Mouse (Mus musculus): ENCODE measurements around the gene Acss1. TPM values are rescaled to one million over a fixed set of nuclear protein-coding genes. Genes with fewer than 3 reads are reported as not detected.

The Acss1 gene
- polyA plus RNA-seq, 1 experiment from 2014 or later = 26.8 TPM

- Histone ChIP-seq H3K4me1 (no peaks in the 10 kb centered on the region), H3K27me3 (no peaks in the 10 kb centered on the region), H3K4me2 (replicated peaks) (no peak overlapping the region), H3K27ac (replicated peaks) (no peak overlapping the region), H3K9me3 (no peaks in the 10 kb centered on the region), H3K36me3 (peaks cover 41% of the 10 kb centered on the region), H3K9ac (replicated peaks) (no peak overlapping the region), H3K4me3 (no peak overlapping the region)
- no peak for ATAC-seq (ENCODE audit: low FRiP score, low read depth)
- 95% methylated on average over 8 of the region's 8 CpGs for WGBS
Observed at GRCm38 (mm10) chr2:150624926-150625325, 43.4 kb downstream of the Acss1 start.

DNA sequence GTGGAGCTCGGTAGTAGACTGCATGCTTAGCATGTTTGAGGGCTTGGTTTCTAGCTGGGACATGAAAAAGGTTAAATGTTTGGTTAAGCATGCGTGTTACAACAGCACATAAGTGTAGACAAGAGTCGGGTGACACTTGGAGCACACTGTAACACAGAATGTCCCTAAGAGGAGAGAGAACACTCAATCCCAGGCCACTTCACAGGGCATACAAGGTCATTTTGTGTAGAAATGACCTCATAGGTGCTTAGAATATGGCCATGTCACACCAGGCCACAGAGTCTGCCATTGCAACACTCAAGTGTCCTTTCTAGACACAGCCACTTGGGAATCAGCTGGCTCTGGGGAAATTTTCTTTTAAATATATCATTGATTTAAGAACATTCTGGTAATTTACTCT is 44.3 kb downstream of the Acss1 start:
- Histone ChIP-seq H3K9me3 (no peaks in the 10 kb centered on the region), H3K4me1 (no peaks in the 10 kb centered on the region), H3K36me3 (peaks cover 44% of the 10 kb centered on the region), H3K4me2 (replicated peaks) (no peak overlapping the region), H3K9ac (replicated peaks) (no peak overlapping the region), H3K27me3 (no peaks in the 10 kb centered on the region), H3K27ac (replicated peaks) (no peak overlapping the region), H3K4me3 (no peak overlapping the region)
- no peak for ATAC-seq (ENCODE audit: low FRiP score, low read depth)
- WGBS = 88% methylated on average over 3 of the region's 3 CpGs

GRCm38 (mm10) chr2:150621698-150622097 is 46.6 kb downstream of the Acss1 start:
- Histone ChIP-seq H3K4me3 (no peak overlapping the region), H3K36me3 (peaks cover 46% of the 10 kb centered on the region), H3K9me3 (no peaks in the 10 kb centered on the region), H3K27ac (replicated peaks) (no peak overlapping the region), H3K9ac (replicated peaks) (no peak overlapping the region), H3K4me1 (no peaks in the 10 kb centered on the region), H3K27me3 (no peaks in the 10 kb centered on the region), H3K4me2 (replicated peaks) (no peak overlapping the region)
- no peak for ATAC-seq (ENCODE audit: low FRiP score, low read depth)
- WGBS = 73% methylated on average over 3 of the region's 3 CpGs

GRCm38 (mm10) chr2:150610097-150610496 is 58.2 kb downstream of the Acss1 start:
- no peak overlapping the region for H3K4me2 ChIP-seq (replicated peaks)
- peaks cover 9% of the 10 kb centered on the region for H3K4me1 ChIP-seq
- H3K4me3 ChIP-seq = no peak overlapping the region
- H3K27ac ChIP-seq (replicated peaks) = no peak overlapping the region
- ATAC-seq (ENCODE audit: low FRiP score, low read depth) = no peak
- H3K9me3 ChIP-seq = no peaks in the 10 kb centered on the region
- no peaks in the 10 kb centered on the region for H3K27me3 ChIP-seq
- H3K9ac ChIP-seq (replicated peaks) = no peak overlapping the region
- H3K36me3 ChIP-seq = no peaks in the 10 kb centered on the region
- 82% methylated on average over 3 of the region's 3 CpGs for WGBS

GRCm38 (mm10) chr2:150608872-150609560 is 59.3 kb downstream of the Acss1 start:
- peaks cover 9% of the 10 kb centered on the region for H3K4me1 ChIP-seq
- peak overlapping the region; percentile 80 for H3K4me2 ChIP-seq (replicated peaks)
- H3K4me3 ChIP-seq = peak overlapping the region; percentile 88
- peak; percentile 69 for ATAC-seq (ENCODE audit: low FRiP score, low read depth)
- no peaks in the 10 kb centered on the region for H3K36me3 ChIP-seq
- no peaks in the 10 kb centered on the region for H3K27me3 ChIP-seq
- WGBS = under 1% methylated on average over 10 of the region's 10 CpGs
- peak overlapping the region; percentile 20; the same call in 1 of the 2 replicates for H3K27ac ChIP-seq (replicated peaks)
- H3K9ac ChIP-seq (replicated peaks) = peak overlapping the region; percentile 35; the same call in 1 of the 2 replicates
- no peaks in the 10 kb centered on the region for H3K9me3 ChIP-seq

- no peaks in the 10 kb centered on the region for H3K9me3 ChIP-seq
- H3K27me3 ChIP-seq = no peaks in the 10 kb centered on the region
- H3K4me1 ChIP-seq = peaks cover 9% of the 10 kb centered on the region
- peak; percentile 99 for ATAC-seq (ENCODE audit: low FRiP score, low read depth)
- H3K36me3 ChIP-seq = no peaks in the 10 kb centered on the region
- H3K27ac ChIP-seq (replicated peaks) = peak within 1 kb of the TSS; percentile 20; the same call in 1 of the 2 replicates
- under 1% methylated on average over 42 of the region's 42 CpGs for WGBS
- H3K9ac ChIP-seq (replicated peaks) = peak within 1 kb of the TSS; percentile 77
- H3K4me2 ChIP-seq (replicated peaks) = peak within 1 kb of the TSS; percentile 80
- H3K4me3 ChIP-seq = peak within 1 kb of the TSS; percentile 88
Observed at GRCm38 (mm10) chr2:150608087-150608799, 60.1 kb downstream of the Acss1 start, which contains the start of gene Apmap. Gene Apmap (minus strand): TSS chr2:150608567.

- 74% methylated on average over 1 of the region's 1 CpGs for WGBS
- Histone ChIP-seq H3K4me2 (replicated peaks) (peak overlapping the region; percentile 80), H3K36me3 (no peaks in the 10 kb centered on the region), H3K4me1 (peaks cover 9% of the 10 kb centered on the region), H3K9ac (replicated peaks) (no peak overlapping the region), H3K27ac (replicated peaks) (no peak overlapping the region), H3K27me3 (no peaks in the 10 kb centered on the region), H3K9me3 (no peaks in the 10 kb centered on the region), H3K4me3 (peak overlapping the region; percentile 88; the same call in 1 of the 2 replicates)
- ATAC-seq (ENCODE audit: low FRiP score, low read depth) = no peak
Observed at GRCm38 (mm10) chr2:150607086-150607485, 61.2 kb downstream of the Acss1 start.

GRCm38 (mm10) chr2:150604802-150605201 is 63.5 kb downstream of the Acss1 start:
- no peaks in the 10 kb centered on the region for H3K9me3 ChIP-seq
- no peak overlapping the region for H3K4me2 ChIP-seq (replicated peaks)
- no peaks in the 10 kb centered on the region for H3K36me3 ChIP-seq
- H3K27me3 ChIP-seq = no peaks in the 10 kb centered on the region
- peaks cover 9% of the 10 kb centered on the region for H3K4me1 ChIP-seq
- 89% methylated on average over 2 of the region's 2 CpGs for WGBS
- no peak overlapping the region for H3K4me3 ChIP-seq
- no peak overlapping the region for H3K9ac ChIP-seq (replicated peaks)
- H3K27ac ChIP-seq (replicated peaks) = no peak overlapping the region
- ATAC-seq (ENCODE audit: low FRiP score, low read depth) = no peak

DNA sequence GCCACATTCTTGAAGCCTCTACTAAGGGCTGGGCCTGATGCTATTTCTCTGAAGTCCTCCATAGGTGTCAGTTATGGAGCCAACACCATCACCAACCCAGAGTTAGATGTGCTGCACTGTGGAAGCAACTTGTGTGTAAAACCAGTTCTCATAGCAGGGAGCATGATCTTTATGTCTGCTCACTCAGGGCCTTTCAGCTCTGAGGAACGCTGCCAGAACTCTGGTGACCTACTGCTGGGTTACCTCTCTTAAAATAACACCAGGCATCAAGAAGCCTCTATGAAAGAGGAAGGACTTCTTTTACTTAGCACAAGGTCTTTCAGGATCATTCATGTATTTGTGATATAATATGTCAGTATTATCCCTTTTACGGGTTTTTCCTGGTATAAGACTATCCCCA is 66.1 kb downstream of the Acss1 start:
- ATAC-seq (ENCODE audit: low FRiP score, low read depth) = no peak
- Histone ChIP-seq H3K4me3 (no peak overlapping the region), H3K4me2 (replicated peaks) (no peak overlapping the region), H3K27ac (replicated peaks) (no peak overlapping the region), H3K9ac (replicated peaks) (no peak overlapping the region), H3K27me3 (no peaks in the 10 kb centered on the region), H3K9me3 (no peaks in the 10 kb centered on the region), H3K36me3 (no peaks in the 10 kb centered on the region), H3K4me1 (peaks cover 3% of the 10 kb centered on the region)
- WGBS = 95% methylated on average over 2 of the region's 2 CpGs

DNA sequence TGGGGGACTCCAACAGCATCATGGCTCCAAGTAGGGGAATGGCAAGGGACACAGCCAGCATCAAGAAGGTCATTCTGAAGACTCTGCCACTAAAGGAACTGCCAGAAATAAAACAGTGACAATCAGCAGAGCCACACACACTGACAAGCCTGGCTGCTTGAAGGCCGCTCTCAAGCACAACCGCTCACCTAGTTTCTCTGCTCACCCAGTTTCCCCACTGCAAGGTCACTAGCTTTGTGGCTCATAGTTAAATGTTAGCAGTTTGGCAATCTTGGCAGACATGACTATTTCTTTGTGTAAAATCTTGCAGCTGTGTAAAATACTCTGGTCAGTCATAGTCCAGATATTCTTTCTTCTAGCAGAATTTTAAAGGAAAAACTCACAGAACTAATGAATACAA is 68.0 kb downstream of the Acss1 start:
- ATAC-seq (ENCODE audit: low FRiP score, low read depth) = no peak
- Histone ChIP-seq H3K4me1 (no peaks in the 10 kb centered on the region), H3K4me3 (no peak overlapping the region), H3K9me3 (no peaks in the 10 kb centered on the region), H3K9ac (replicated peaks) (no peak overlapping the region), H3K27me3 (no peaks in the 10 kb centered on the region), H3K36me3 (no peaks in the 10 kb centered on the region), H3K4me2 (replicated peaks) (no peak overlapping the region), H3K27ac (replicated peaks) (no peak overlapping the region)
- 98% methylated on average over 2 of the region's 2 CpGs for WGBS

DNA sequence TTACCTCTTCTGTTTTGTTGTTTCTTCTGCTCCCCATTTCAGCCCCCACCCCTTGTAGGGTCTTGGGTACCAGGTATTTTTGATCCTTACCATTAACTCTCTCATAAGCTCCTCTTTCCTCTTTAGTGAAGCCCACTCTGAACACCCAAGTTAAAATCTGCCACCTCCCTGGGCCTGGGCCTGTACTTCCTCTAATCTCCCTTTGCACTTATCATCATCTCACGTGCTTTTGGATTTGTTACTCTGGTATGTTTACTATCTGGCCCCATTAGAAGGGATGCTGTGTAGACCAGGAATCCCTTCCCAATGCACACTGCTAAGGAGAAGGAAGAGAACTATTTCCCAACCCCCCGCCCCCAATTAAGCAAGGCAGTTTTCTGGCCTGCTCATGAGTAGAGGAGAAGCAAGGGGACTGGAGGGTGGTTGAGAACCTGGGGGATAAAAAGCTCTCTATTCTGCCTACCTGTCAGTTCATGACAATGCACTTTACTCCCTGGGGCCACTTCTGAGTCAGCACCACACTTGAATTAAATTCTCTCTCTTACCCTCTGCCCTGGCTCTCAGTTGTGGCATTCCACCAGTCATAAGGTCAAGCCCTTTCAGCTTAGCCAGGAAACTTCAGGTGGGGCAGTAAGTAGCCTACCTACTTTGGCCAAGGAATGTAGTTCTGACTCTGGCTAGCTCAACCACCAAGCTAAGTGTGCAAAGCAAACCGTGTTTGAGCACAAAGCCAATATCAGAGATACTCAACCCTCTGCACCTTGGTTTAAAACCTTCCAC is 72.7 kb downstream of the Acss1 start:
- no peaks in the 10 kb centered on the region for H3K9me3 ChIP-seq
- H3K27me3 ChIP-seq = no peaks in the 10 kb centered on the region
- H3K4me3 ChIP-seq = no peak overlapping the region
- H3K9ac ChIP-seq (replicated peaks) = no peak overlapping the region
- no peak overlapping the region for H3K4me2 ChIP-seq (replicated peaks)
- H3K27ac ChIP-seq (replicated peaks) = no peak overlapping the region
- 89% methylated on average over 3 of the region's 3 CpGs for WGBS
- no peak for ATAC-seq (ENCODE audit: low FRiP score, low read depth)
- H3K36me3 ChIP-seq = peaks cover 22% of the 10 kb centered on the region
- no peaks in the 10 kb centered on the region for H3K4me1 ChIP-seq

GRCm38 (mm10) chr2:150589076-150589475 is 79.2 kb downstream of the Acss1 start:
- ATAC-seq (ENCODE audit: low FRiP score, low read depth) = no peak
- Histone ChIP-seq H3K4me2 (replicated peaks) (no peak overlapping the region), H3K27me3 (no peaks in the 10 kb centered on the region), H3K9ac (replicated peaks) (no peak overlapping the region), H3K27ac (replicated peaks) (no peak overlapping the region), H3K4me3 (no peak overlapping the region), H3K36me3 (peaks cover 64% of the 10 kb centered on the region), H3K4me1 (no peaks in the 10 kb centered on the region), H3K9me3 (no peaks in the 10 kb centered on the region)
- 75% methylated on average over 11 of the region's 11 CpGs for WGBS
